10 mouse cellular contexts compared by ENCODE assay signal in genomic region chr5:118065516-118066255, GRCm38 (mm10). TPM values are rescaled to one million over a fixed set of nuclear protein-coding genes. Genes with fewer than 3 reads are reported as not detected.
DNase-seq lines count a peak whose midpoint lies in the region; ATAC-seq and TF ChIP-seq lines count a peak whose summit lies in the region.
"Had no signal": no experiment of that assay in that cellular context is flagged by ENCODE, and none has a peak within 500 bp of the region (broad histone marks: within the 10 kb centered on the region; RNA-seq: fewer than 3 reads in every experiment).

No protein-coding gene starts in this region.

- ATAC-seq in lung, embryonic 14.5 days (ENCODE audit: insufficient read depth) = no peak
- ATAC-seq in hindbrain, embryonic 15.5 days (ENCODE audit: low FRiP score, low read depth) = no peak
- ATAC-seq in midbrain, embryonic 14.5 days (ENCODE audit: low FRiP score, low TSS enrichment) = no peak

- peaks cover 55% of the 10 kb centered on the region for H3K36me3 ChIP-seq in lung, embryonic 14.5 days (ENCODE audit: insufficient read depth)
- peaks cover 6% of the 10 kb centered on the region; the same call in 1 of the 2 replicates for H3K36me3 ChIP-seq in hindbrain, embryonic 15.5 days
- H3K36me3 ChIP-seq in midbrain, embryonic 14.5 days (ENCODE audit: control insufficient read depth, insufficient read depth, low read length) = peaks cover 20% of the 10 kb centered on the region

- no peak for DNase-seq in lung, embryonic 14.5 days
- DNase-seq in lung, postnatal 14 days = no peak
- peak; percentile 93 for DNase-seq in cerebellum, adult 9-10 months
- no peak for DNase-seq in midbrain, embryonic 14.5 days
- no peak for DNase-seq in ovary, postnatal 14 days (ENCODE audit: low spot score)
- DNase-seq in thymus, postnatal 0 days (ENCODE audit: low spot score) = no peak
- DNase-seq in left cerebral cortex, postnatal 25 days (ENCODE audit: low spot score in 2 of 2) = no peak
- DNase-seq: gastrocnemius, postnatal 10 days had no signal

- intact Hi-C loops in left cerebral cortex, postnatal 25 days (cut with DNase I) = loop anchor here (5.0 kb wide), 1 partner anchor 38 kb away; the partner anchor contains the start of gene Tesc

- TF ChIP-seq CTCF in lung, embryonic 14.5 days (IDR thresholded peaks at IDR 0.05; ENCODE audit: low read depth) = no peak

- H3K27ac ChIP-seq in lung, embryonic 14.5 days (ENCODE audit: low read depth) = peak overlapping the region; percentile 30
- H3K27ac ChIP-seq in hindbrain, embryonic 15.5 days (replicated peaks) = peak overlapping the region; percentile 67; the same call in 1 of the 2 replicates
- H3K27ac ChIP-seq in midbrain, embryonic 14.5 days (replicated peaks; ENCODE audit: low read depth, low read length) = peak overlapping the region; percentile 89; the same call in 1 of the 2 replicates
- H3K27ac ChIP-seq: macrophage had no signal

- no peaks in the 10 kb centered on the region for H3K4me1 ChIP-seq in lung, embryonic 14.5 days (ENCODE audit: insufficient read depth)
- H3K4me1 ChIP-seq in hindbrain, embryonic 15.5 days (replicated peaks) = peaks cover 39% of the 10 kb centered on the region
- peaks cover 26% of the 10 kb centered on the region for H3K4me1 ChIP-seq in midbrain, embryonic 14.5 days (ENCODE audit: control insufficient read depth, insufficient read depth, low read length)

- no peak overlapping the region for H3K4me2 ChIP-seq in lung, embryonic 14.5 days
- no peak overlapping the region for H3K4me2 ChIP-seq in hindbrain, embryonic 15.5 days
- no peak overlapping the region for H3K4me2 ChIP-seq in midbrain, embryonic 14.5 days (ENCODE audit: low read length)

- no peak overlapping the region for H3K9ac ChIP-seq in lung, embryonic 14.5 days
- H3K9ac ChIP-seq in hindbrain, embryonic 15.5 days = no peak overlapping the region
- no peak overlapping the region for H3K9ac ChIP-seq in midbrain, embryonic 14.5 days (replicated peaks; ENCODE audit: low read length)

- H3K9me3 ChIP-seq in lung, embryonic 14.5 days (ENCODE audit: low read depth, low read length) = no peaks in the 10 kb centered on the region
- H3K9me3 ChIP-seq in hindbrain, embryonic 15.5 days = no peaks in the 10 kb centered on the region
- H3K9me3 ChIP-seq in midbrain, embryonic 14.5 days (ENCODE audit: control insufficient read depth, low read length) = no peaks in the 10 kb centered on the region

- 78% methylated on average over 19 of the region's 19 CpGs for whole genome bisulfite sequencing in lung, embryonic 14.5 days
- WGBS in hindbrain, embryonic 15.5 days = 70% methylated on average over 19 of the region's 19 CpGs
- WGBS in midbrain, embryonic 14.5 days = 90% methylated on average over 19 of the region's 19 CpGs

- no peaks in the 10 kb centered on the region for H3K27me3 ChIP-seq in lung, embryonic 14.5 days (ENCODE audit: insufficient read depth, low read length)
- no peaks in the 10 kb centered on the region for H3K27me3 ChIP-seq in hindbrain, embryonic 15.5 days
- H3K27me3 ChIP-seq in midbrain, embryonic 14.5 days (ENCODE audit: control insufficient read depth, insufficient read depth, low read length) = no peaks in the 10 kb centered on the region

- H3K4me3 ChIP-seq in lung, embryonic 14.5 days (ENCODE audit: low read depth, low read length) = no peak overlapping the region
- no peak overlapping the region for H3K4me3 ChIP-seq in hindbrain, embryonic 15.5 days
- no peak overlapping the region for H3K4me3 ChIP-seq in midbrain, embryonic 14.5 days (replicated peaks; ENCODE audit: low read depth, low read length)

RNA-seq across cellular contexts. Expression of gene Tesc, which starts 38.1 kb away (rescaled TPM):
- polyA plus RNA-seq in lung, embryonic 14.5 days (2014; fragmentation: Nextera tagmentation; extraction: Ambion mirVana) = 5.3 and 5.6 TPM in 2 replicates
- polyA plus RNA-seq in hindbrain, embryonic 15.5 days (2015; fragmentation: Nextera tagmentation; extraction: Ambion mirVana) = 2.9 and 3.5 TPM in 2 replicates
- 4.4 and 4.9 TPM in 2 replicates for polyA plus RNA-seq in midbrain, embryonic 14.5 days (2014; fragmentation: Nextera tagmentation; extraction: Ambion mirVana)
- polyA plus RNA-seq in thymus, postnatal 0 days (2015; fragmentation: Nextera tagmentation; extraction: Ambion mirVana) = 13.7 and 15.8 TPM in 2 replicates
- 10 to 100 TPM; 90.0 to 94.0 TPM for total RNA-seq in left cerebral cortex, postnatal 25 days (2021)
- polyA plus RNA-seq: macrophage had no signal

Comparison
In these comparisons a context has a peak if more than half of its experiments do, and no peak if none do; other contexts are left out.
1. H3K27ac ChIP-seq: peak in every context shown above with its lines; median percentile 89 in midbrain, embryonic 14.5 days; 67 in hindbrain, embryonic 15.5 days; 30 in lung, embryonic 14.5 days.